Mouse (Mus musculus): Measurements from ENCODE around the gene Zfp59.
A peak's percentile ranks its signal among the peaks of the same experiment; 100 is the strongest.

DNA sequence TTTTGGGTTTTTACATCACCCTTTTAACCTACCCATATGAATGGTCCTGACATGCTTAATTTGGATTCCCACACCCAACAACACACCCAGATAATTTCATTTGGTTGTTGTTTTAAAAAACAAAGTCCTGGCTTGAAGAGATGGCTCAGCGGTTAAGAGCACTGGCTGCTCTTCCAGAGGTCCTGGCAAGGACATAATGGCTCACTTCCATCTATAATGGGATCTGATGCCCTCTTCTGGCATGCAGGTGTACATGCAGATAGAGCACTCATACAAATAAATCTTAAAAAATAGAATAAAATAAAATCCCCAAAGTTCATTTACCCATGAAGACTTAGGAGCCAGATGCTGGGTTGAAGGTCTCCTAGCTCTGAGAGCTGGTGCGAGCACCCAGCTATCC, 37.3 kb upstream of the Zfp59 start:
- TF ChIP-seq POLR2A (IDR thresholded peaks at IDR 0.05; ENCODE audit: extremely low read depth, insufficient read depth, low read length) = no peak
- TF ChIP-seq CTCF (IDR thresholded peaks at IDR 0.05; ENCODE audit: extremely low read depth, insufficient read depth, low read length) = peak; percentile 11; the same call in 1 of the 2 replicates
